Mouse (Mus musculus): ENCODE measurements around the gene Arid3c. TPM values are rescaled to one million over a fixed set of nuclear protein-coding genes. Genes with fewer than 3 reads are reported as not detected.

Gene Arid3c
- polyA plus RNA-seq, 1 experiment from 2014 or later = not detected

DNA sequence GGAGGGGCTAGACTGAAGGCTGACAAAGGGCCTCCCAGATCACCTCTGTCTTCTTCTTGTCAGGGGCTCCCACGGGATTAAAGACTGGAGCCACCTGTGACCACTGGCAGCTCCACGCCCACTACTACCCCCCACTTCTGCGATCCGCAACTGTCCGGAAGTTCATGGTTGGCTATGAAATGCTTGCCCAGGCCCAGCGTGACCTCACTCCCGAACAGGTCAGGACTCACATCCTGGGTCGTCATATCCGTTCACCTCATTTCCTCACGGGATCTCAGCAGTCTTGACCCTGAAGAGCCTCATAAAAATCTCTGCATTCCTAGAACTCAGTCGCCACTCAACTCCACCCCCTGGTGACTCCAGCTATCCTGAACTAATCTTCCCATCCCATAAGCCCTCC is 27.1 kb upstream of the Arid3c start:
- no peak for TF ChIP-seq CTCF (IDR thresholded peaks at IDR 0.05; ENCODE audit: low read depth)
- Histone ChIP-seq H3K4me2 (no peak overlapping the region), H3K9me3 (ENCODE audit: low read depth, low read length) (no peaks in the 10 kb centered on the region), H3K4me3 (ENCODE audit: low read depth, low read length) (no peak overlapping the region), H3K27me3 (ENCODE audit: insufficient read depth, low read length) (no peaks in the 10 kb centered on the region), H3K9ac (no peak overlapping the region), H3K27ac (ENCODE audit: low read depth) (no peak overlapping the region), H3K36me3 (ENCODE audit: insufficient read depth) (peaks cover 9% of the 10 kb centered on the region; the same call in 1 of the 2 replicates), H3K4me1 (ENCODE audit: insufficient read depth) (peaks cover 15% of the 10 kb centered on the region; the same call in 1 of the 2 replicates)
- WGBS = 74% methylated on average over 11 of the region's 11 CpGs
- ATAC-seq (ENCODE audit: insufficient read depth) (no peak), DNase-seq (no peak)

DNA sequence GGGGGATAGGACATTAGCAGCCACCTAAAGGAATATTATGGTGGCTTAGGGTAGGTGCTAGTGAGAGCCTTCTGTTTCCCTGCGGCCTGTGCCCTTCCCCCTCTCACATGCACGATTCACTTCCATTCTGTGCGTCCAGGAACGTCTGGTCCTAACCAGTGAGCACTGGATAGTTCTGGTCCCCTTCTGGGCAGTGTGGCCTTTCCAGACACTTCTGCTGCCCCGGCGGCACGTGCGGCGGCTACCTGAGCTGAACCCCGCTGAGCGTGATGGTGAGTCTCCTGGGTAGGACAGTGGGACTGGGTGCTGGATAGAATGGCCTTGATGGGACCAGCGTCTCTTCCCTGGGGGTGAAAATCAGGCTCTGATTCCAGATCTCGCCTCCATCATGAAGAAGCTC is 26.4 kb upstream of the Arid3c start:
- no peak for TF ChIP-seq CTCF (IDR thresholded peaks at IDR 0.05; ENCODE audit: low read depth)
- Histone ChIP-seq H3K27ac (ENCODE audit: low read depth) (no peak overlapping the region), H3K9me3 (ENCODE audit: low read depth, low read length) (no peaks in the 10 kb centered on the region), H3K27me3 (ENCODE audit: insufficient read depth, low read length) (no peaks in the 10 kb centered on the region), H3K9ac (no peak overlapping the region), H3K4me2 (no peak overlapping the region), H3K4me1 (ENCODE audit: insufficient read depth) (peaks cover 15% of the 10 kb centered on the region; the same call in 1 of the 2 replicates), H3K36me3 (ENCODE audit: insufficient read depth) (peaks cover 9% of the 10 kb centered on the region; the same call in 1 of the 2 replicates), H3K4me3 (ENCODE audit: low read depth, low read length) (no peak overlapping the region)
- no peak for ATAC-seq (ENCODE audit: insufficient read depth)
- WGBS = 91% methylated on average over 13 of the region's 13 CpGs
- DNase-seq = no peak

DNA sequence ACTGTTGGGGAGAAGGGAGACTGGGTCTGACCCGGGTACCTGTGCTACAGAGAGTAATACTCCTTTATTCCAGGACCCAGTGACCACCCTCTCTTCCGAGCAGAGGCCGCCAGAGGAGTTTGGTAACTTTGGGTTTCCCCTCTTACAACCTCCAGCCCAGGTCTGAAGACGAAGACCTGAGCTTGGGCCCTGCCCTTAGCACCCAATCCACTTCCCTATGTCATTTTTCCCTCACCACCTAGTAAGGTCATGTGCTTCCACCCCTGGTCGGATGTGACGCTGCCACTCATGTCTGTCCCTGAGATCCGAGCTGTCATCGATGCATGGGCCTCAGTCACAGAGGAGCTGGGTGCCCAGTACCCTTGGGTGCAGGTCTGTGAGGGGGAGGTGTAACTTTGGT is 25.5 kb upstream of the Arid3c start:
- ATAC-seq (ENCODE audit: insufficient read depth) = no peak
- Histone ChIP-seq H3K9ac (peak overlapping the region; percentile 73; the same call in 1 of the 2 replicates), H3K27ac (ENCODE audit: low read depth) (no peak overlapping the region), H3K9me3 (ENCODE audit: low read depth, low read length) (no peaks in the 10 kb centered on the region), H3K36me3 (ENCODE audit: insufficient read depth) (peaks cover 9% of the 10 kb centered on the region; the same call in 1 of the 2 replicates), H3K4me2 (peak overlapping the region; percentile 97), H3K27me3 (ENCODE audit: insufficient read depth, low read length) (no peaks in the 10 kb centered on the region), H3K4me1 (ENCODE audit: insufficient read depth) (peaks cover 12% of the 10 kb centered on the region; the same call in 1 of the 2 replicates), H3K4me3 (ENCODE audit: low read depth, low read length) (peak overlapping the region; percentile 70)
- no peak for TF ChIP-seq CTCF (IDR thresholded peaks at IDR 0.05; ENCODE audit: low read depth)
- DNase-seq = no peak
- WGBS = 76% methylated on average over 8 of the region's 8 CpGs

DNA sequence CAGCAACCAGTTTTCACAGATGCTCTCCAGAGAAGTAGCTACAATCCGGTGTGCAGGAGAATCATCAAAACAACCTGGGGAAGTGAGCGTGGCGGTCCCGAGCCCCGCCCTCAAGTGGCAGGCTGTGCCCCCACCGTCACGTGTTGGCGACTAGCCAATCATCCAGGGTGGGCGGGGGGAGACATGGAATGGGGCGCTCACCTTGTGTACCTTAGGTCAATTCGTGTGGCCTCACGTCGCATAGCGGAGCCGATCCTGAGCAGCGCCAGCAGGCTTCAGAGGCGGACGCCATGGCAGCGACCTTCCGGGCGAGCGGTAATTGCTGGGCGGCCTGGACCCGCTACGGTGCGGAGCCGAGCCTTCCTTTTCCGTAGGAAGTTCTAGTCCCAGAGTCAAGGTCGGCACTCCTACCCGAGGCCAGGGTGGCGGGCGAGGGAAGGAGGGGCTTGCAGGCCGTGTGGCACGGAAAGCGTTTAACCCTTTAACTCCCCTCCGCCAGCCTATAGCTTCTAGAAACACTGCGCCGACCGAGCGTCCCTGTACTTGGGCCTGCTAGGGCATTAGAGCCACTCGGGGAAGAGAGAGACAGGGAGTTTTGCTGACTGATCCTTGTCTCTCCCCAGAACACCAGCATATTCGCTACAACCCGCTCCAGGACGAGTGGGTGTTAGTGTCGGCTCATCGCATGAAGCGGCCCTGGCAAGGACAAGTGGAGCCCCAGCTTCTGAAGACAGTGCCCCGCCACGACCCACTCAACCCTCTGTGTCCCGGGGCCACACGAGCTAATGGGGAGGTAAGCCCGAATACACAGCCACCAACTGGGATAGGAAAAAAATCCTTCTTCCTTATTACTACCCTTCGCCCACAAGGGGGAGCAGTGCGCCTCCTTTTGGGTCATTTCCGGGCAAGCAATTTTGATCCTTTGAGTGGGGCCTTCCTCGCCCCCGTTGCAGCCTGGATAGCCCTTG is 24.7 kb upstream of the Arid3c start, which contains the start of gene Sigmar1:
Sigmar1 (minus strand) TSS at position 820 of the 968 bp plus-strand sequence.
- ATAC-seq (ENCODE audit: insufficient read depth) = peak; percentile 52
- Histone ChIP-seq H3K4me3 (ENCODE audit: low read depth, low read length) (peak within 1 kb of the TSS; percentile 70), H3K9ac (peak within 1 kb of the TSS; percentile 73), H3K4me1 (ENCODE audit: insufficient read depth) (peaks cover 7% of the 10 kb centered on the region; the same call in 1 of the 2 replicates), H3K27me3 (ENCODE audit: insufficient read depth, low read length) (no peaks in the 10 kb centered on the region), H3K36me3 (ENCODE audit: insufficient read depth) (peaks cover 9% of the 10 kb centered on the region; the same call in 1 of the 2 replicates), H3K27ac (ENCODE audit: low read depth) (peak within 1 kb of the TSS; percentile 90), H3K4me2 (peak within 1 kb of the TSS; percentile 97), H3K9me3 (ENCODE audit: low read depth, low read length) (no peaks in the 10 kb centered on the region)
- WGBS = under 1% methylated on average over 57 of the region's 57 CpGs
- DNase-seq = peak; percentile 94
- TF ChIP-seq CTCF (IDR thresholded peaks at IDR 0.05; ENCODE audit: low read depth) = peak; percentile 91

DNA sequence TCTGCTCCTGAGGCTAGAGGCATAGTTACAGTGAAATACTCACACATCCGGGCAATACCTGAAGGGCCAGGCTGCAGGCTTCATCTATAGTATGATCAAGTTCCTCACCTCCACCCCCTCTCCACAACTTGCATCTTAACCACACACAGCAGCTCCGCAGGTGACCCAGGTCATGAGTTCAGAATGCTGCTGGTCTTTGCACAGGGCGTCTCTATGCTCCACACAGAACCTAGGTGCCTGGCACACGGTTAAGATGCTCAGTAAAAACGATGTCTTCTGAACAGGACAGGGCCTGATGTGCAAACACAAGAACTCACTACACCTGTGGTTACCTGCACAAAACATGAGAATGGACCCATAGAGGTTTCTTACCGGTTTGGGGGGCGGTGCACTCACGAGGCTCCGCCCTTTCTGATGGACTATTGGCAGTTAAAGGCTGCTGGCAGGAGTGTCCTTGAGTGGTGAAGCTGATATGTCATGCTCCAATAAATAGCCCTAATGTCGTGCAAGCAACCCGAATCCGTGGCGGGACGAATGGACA is 23.9 kb upstream of the Arid3c start, which contains the start of gene Galt:
Galt (plus strand) TSS at position 432 of the 541 bp plus-strand sequence.
- Histone ChIP-seq H3K4me3 (ENCODE audit: low read depth, low read length) (peak within 1 kb of the TSS; percentile 70), H3K4me1 (ENCODE audit: insufficient read depth) (peaks cover 4% of the 10 kb centered on the region; the same call in 1 of the 2 replicates), H3K27me3 (ENCODE audit: insufficient read depth, low read length) (no peaks in the 10 kb centered on the region), H3K9ac (peak within 1 kb of the TSS; percentile 73), H3K27ac (ENCODE audit: low read depth) (peak within 1 kb of the TSS; percentile 90), H3K36me3 (ENCODE audit: insufficient read depth) (peaks cover 9% of the 10 kb centered on the region; the same call in 1 of the 2 replicates), H3K4me2 (peak within 1 kb of the TSS; percentile 97), H3K9me3 (ENCODE audit: low read depth, low read length) (no peaks in the 10 kb centered on the region)
- peak; percentile 2; the same call in 1 of the 2 replicates for TF ChIP-seq CTCF (IDR thresholded peaks at IDR 0.05; ENCODE audit: low read depth)
- peak; percentile 66 for DNase-seq
- ATAC-seq (ENCODE audit: insufficient read depth) = peak; percentile 45
- 12% methylated on average over 14 of the region's 14 CpGs for WGBS

DNA sequence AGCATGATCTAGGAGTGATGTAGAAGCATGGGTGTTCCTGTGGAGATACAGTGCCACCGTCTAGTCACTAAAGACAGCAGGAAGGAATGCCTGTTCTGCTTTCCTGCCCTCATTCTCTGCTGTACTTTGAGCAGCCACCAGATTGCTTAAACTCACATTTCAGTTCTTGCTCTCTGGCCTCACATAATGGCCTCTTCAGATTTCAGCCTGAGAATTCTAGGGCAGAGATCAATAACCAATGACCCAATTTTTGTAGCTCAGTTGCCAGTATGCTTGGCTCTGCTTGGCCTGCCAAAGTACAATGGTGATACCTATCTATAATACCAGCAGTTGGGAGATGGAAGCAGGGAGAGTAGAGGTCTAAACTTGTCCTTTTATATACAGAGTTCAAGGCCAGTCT is 14.1 kb upstream of the Arid3c start:
- Histone ChIP-seq H3K36me3 (ENCODE audit: insufficient read depth) (no peaks in the 10 kb centered on the region), H3K27me3 (ENCODE audit: insufficient read depth, low read length) (no peaks in the 10 kb centered on the region), H3K4me3 (ENCODE audit: low read depth, low read length) (no peak overlapping the region), H3K27ac (ENCODE audit: low read depth) (no peak overlapping the region), H3K4me2 (no peak overlapping the region), H3K9me3 (ENCODE audit: low read depth, low read length) (0 out of 2 replicates have a peak, but pooled peaks cover 3% of the 10 kb centered on the region), H3K9ac (no peak overlapping the region), H3K4me1 (ENCODE audit: insufficient read depth) (no peaks in the 10 kb centered on the region)
- TF ChIP-seq CTCF (IDR thresholded peaks at IDR 0.05; ENCODE audit: low read depth) = no peak
- DNase-seq (no peak), ATAC-seq (ENCODE audit: insufficient read depth) (no peak)
- 78% methylated on average over 1 of the region's 1 CpGs for WGBS

Measured in lung, embryonic 14.5 days (tissue).